Mouse (Mus musculus) heart, embryonic 16.5 days (tissue): ENCODE measurements around the gene 5430427O19Rik. TPM values are rescaled to one million over a fixed set of nuclear protein-coding genes. Genes with fewer than 3 reads are reported as not detected.

Source experiments
- polyA plus RNA-seq: library from polyadenylated mRNA; unstranded; fragments of >200 nt; fragmentation: Nextera tagmentation; extraction: Ambion mirVana; gene quantifications from 2 replicates; pipeline ENCODE4 v1.2.1, GENCODE M21; 2015

Gene 5430427O19Rik
- polyA plus RNA-seq, 1 experiment from 2014 or later, result 0.56 TPM

Other genes starting within 250 kb of the 5430427O19Rik start
- gene Gk, start 93.5 kb upstream of the 5430427O19Rik start, polyA plus RNA-seq, result 23.2 and 25.9 TPM in 2 replicates
- gene Samt3, start 173.8 kb downstream of the 5430427O19Rik start, polyA plus RNA-seq, result not detected in 2 replicates